Mouse (Mus musculus) thymus, adult 2 months (tissue): Measurements from ENCODE around the gene Entpd3.

Experiments
- CTCF ChIP-seq: fragments of 200-500 bp; IDR thresholded peaks from 2 replicates; pipeline ENCODE4 v1.5.1; 2012; ENCODE audit warnings: mild to moderate bottlenecking, control low read depth, low read length, moderate library complexity, borderline replicate concordance; ENCODE audit not compliant: control insufficient read depth, poor library complexity, insufficient read depth; ENCODE audit errors: extremely low read depth
- POLR2A ChIP-seq: fragments of 200-500 bp; IDR thresholded peaks from 2 replicates; pipeline ENCODE4 v1.6.1; 2012; ENCODE audit warnings: mild to moderate bottlenecking, low read length, control low read depth, moderate library complexity; ENCODE audit not compliant: control insufficient read depth, poor library complexity, insufficient read depth; ENCODE audit errors: extremely low read depth

DNA sequence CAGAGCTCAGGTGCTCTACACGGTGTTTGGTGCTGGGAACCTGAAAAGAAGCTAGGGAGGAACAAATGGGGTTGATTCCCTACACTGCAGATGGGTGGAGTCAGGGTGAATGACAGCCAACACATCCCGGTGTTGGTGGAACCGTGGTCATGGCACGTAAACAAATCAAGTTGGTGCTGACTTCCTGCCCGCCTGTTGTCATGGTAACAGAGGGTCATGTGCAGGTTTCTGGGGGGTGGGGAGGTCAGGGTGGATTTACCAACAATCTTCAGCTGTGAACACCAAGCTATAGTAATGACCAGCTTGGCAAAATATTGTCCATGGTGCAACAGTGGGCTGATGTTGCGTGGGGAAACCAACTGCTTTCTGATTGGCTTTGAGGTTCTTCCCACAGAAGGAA, 39.1 kb downstream of the Entpd3 start:
- no peak for TF ChIP-seq CTCF
- no peak for TF ChIP-seq POLR2A
